Mouse (Mus musculus): Measurements from ENCODE around the gene Hcn2. TPM values are rescaled to one million over a fixed set of nuclear protein-coding genes. Genes with fewer than 3 reads are reported as not detected.

Hcn2 gene
- polyA plus RNA-seq, 1 experiment from 2014 or later: 0.23 TPM

- Histone ChIP-seq H3K4me2 (replicated peaks) (peak overlapping the region; percentile 99), H3K9ac (no peak overlapping the region; the same call in 1 of the 2 replicates), H3K4me3 (replicated peaks) (peak overlapping the region; percentile 68), H3K4me1 (replicated peaks) (peaks cover 14% of the 10 kb centered on the region), H3K27ac (no peak overlapping the region), H3K27me3 (replicated peaks) (peaks cover 39% of the 10 kb centered on the region), H3K36me3 (no peaks in the 10 kb centered on the region), H3K9me3 (no peaks in the 10 kb centered on the region)
- 0 out of 2 replicates have a peak, but pooled peaks have one; percentile 10 for ATAC-seq
- WGBS: 8% methylated on average over 43 of the region's 43 CpGs
Measured at GRCm38 (mm10) chr10:79717640-79718357, 1.4 kb downstream of the Hcn2 start.

GRCm38 (mm10) chr10:79721089-79721488, 4.7 kb downstream of the Hcn2 start:
- H3K27ac ChIP-seq: no peak overlapping the region
- no peak overlapping the region for H3K4me2 ChIP-seq (replicated peaks)
- ATAC-seq: no peak
- H3K4me3 ChIP-seq (replicated peaks): no peak overlapping the region
- H3K4me1 ChIP-seq (replicated peaks): peaks cover 14% of the 10 kb centered on the region
- H3K9me3 ChIP-seq: no peaks in the 10 kb centered on the region
- peaks cover 24% of the 10 kb centered on the region for H3K27me3 ChIP-seq (replicated peaks)
- no peak overlapping the region for H3K9ac ChIP-seq
- WGBS: 66% methylated on average over 5 of the region's 5 CpGs
- no peaks in the 10 kb centered on the region for H3K36me3 ChIP-seq

- H3K27ac ChIP-seq: no peak overlapping the region
- no peak for ATAC-seq
- H3K4me1 ChIP-seq (replicated peaks): no peaks in the 10 kb centered on the region
- H3K9ac ChIP-seq: no peak overlapping the region
- no peaks in the 10 kb centered on the region for H3K36me3 ChIP-seq
- H3K4me3 ChIP-seq (replicated peaks): no peak overlapping the region
- no peak overlapping the region for H3K4me2 ChIP-seq (replicated peaks)
- no peaks in the 10 kb centered on the region for H3K9me3 ChIP-seq
- 69% methylated on average over 6 of the region's 6 CpGs for WGBS
- peaks cover 5% of the 10 kb centered on the region; the same call in 1 of the 2 replicates for H3K27me3 ChIP-seq (replicated peaks)
Measured at GRCm38 (mm10) chr10:79723047-79723446, 6.6 kb downstream of the Hcn2 start.

- ATAC-seq: no peak
- Histone ChIP-seq H3K4me3 (replicated peaks) (no peak overlapping the region), H3K9ac (no peak overlapping the region), H3K27me3 (replicated peaks) (no peaks in the 10 kb centered on the region), H3K4me1 (replicated peaks) (no peaks in the 10 kb centered on the region), H3K9me3 (no peaks in the 10 kb centered on the region), H3K4me2 (replicated peaks) (no peak overlapping the region), H3K27ac (no peak overlapping the region), H3K36me3 (no peaks in the 10 kb centered on the region)
- WGBS: 78% methylated on average over 7 of the region's 7 CpGs
Measured at GRCm38 (mm10) chr10:79723692-79724091, 7.3 kb downstream of the Hcn2 start.

- H3K27me3 ChIP-seq (replicated peaks): no peaks in the 10 kb centered on the region
- WGBS: 43% methylated on average over 11 of the region's 11 CpGs
- H3K4me1 ChIP-seq (replicated peaks): no peaks in the 10 kb centered on the region
- ATAC-seq: peak; percentile 52; the same call in 1 of the 2 replicates
- H3K4me2 ChIP-seq (replicated peaks): no peak overlapping the region
- no peak overlapping the region for H3K4me3 ChIP-seq (replicated peaks)
- H3K36me3 ChIP-seq: no peaks in the 10 kb centered on the region
- H3K9me3 ChIP-seq: no peaks in the 10 kb centered on the region
- H3K27ac ChIP-seq: no peak overlapping the region
- no peak overlapping the region for H3K9ac ChIP-seq
Measured at GRCm38 (mm10) chr10:79726090-79726489, 9.7 kb downstream of the Hcn2 start.

- 73% methylated on average over 28 of the region's 28 CpGs for WGBS
- Histone ChIP-seq H3K36me3 (peaks cover 3% of the 10 kb centered on the region; the same call in 1 of the 2 replicates), H3K9ac (no peak overlapping the region), H3K4me3 (replicated peaks) (no peak overlapping the region), H3K27me3 (replicated peaks) (no peaks in the 10 kb centered on the region), H3K27ac (no peak overlapping the region), H3K4me2 (replicated peaks) (no peak overlapping the region), H3K4me1 (replicated peaks) (no peaks in the 10 kb centered on the region), H3K9me3 (no peaks in the 10 kb centered on the region)
- no peak for ATAC-seq
Measured at GRCm38 (mm10) chr10:79728323-79729249, 12.2 kb downstream of the Hcn2 start.

GRCm38 (mm10) chr10:79729357-79729965, 13.0 kb downstream of the Hcn2 start:
- no peak for ATAC-seq

GRCm38 (mm10) chr10:79732500-79732899, 16.1 kb downstream of the Hcn2 start:
- Histone ChIP-seq H3K4me3 (replicated peaks) (no peak overlapping the region), H3K9me3 (no peaks in the 10 kb centered on the region; the same call in 1 of the 2 replicates), H3K4me2 (replicated peaks) (no peak overlapping the region), H3K9ac (no peak overlapping the region), H3K4me1 (replicated peaks) (no peaks in the 10 kb centered on the region), H3K36me3 (peaks cover 39% of the 10 kb centered on the region), H3K27me3 (replicated peaks) (no peaks in the 10 kb centered on the region; the same call in 1 of the 2 replicates), H3K27ac (no peak overlapping the region)
- WGBS: 90% methylated on average over 1 of the region's 1 CpGs
- no peak for ATAC-seq

More at GRCm38 (mm10) chr10:79729357-79729965, 13.0 kb downstream of the Hcn2 start:
- Histone ChIP-seq H3K4me2 (replicated peaks) (no peak overlapping the region), H3K9me3 (no peaks in the 10 kb centered on the region), H3K4me1 (replicated peaks) (no peaks in the 10 kb centered on the region), H3K4me3 (replicated peaks) (no peak overlapping the region), H3K36me3 (peaks cover 9% of the 10 kb centered on the region; the same call in 1 of the 2 replicates), H3K27ac (no peak overlapping the region), H3K27me3 (replicated peaks) (no peaks in the 10 kb centered on the region), H3K9ac (no peak overlapping the region)
- WGBS: 70% methylated on average over 13 of the region's 13 CpGs

- no peak overlapping the region for H3K27ac ChIP-seq
- no peaks in the 10 kb centered on the region; the same call in 1 of the 2 replicates for H3K27me3 ChIP-seq (replicated peaks)
- H3K4me2 ChIP-seq (replicated peaks): no peak overlapping the region
- H3K4me1 ChIP-seq (replicated peaks): no peaks in the 10 kb centered on the region
- no peak for ATAC-seq
- WGBS: 95% methylated on average over 15 of the region's 15 CpGs
- H3K9me3 ChIP-seq: peaks cover 4% of the 10 kb centered on the region
- no peak overlapping the region for H3K4me3 ChIP-seq (replicated peaks)
- no peak overlapping the region for H3K9ac ChIP-seq
- H3K36me3 ChIP-seq: peaks cover 53% of the 10 kb centered on the region
Measured at GRCm38 (mm10) chr10:79733847-79734246, 17.4 kb downstream of the Hcn2 start.

- Histone ChIP-seq H3K9ac (no peak overlapping the region), H3K9me3 (peaks cover 15% of the 10 kb centered on the region), H3K4me1 (replicated peaks) (no peaks in the 10 kb centered on the region), H3K4me3 (replicated peaks) (no peak overlapping the region), H3K27me3 (replicated peaks) (no peaks in the 10 kb centered on the region; the same call in 1 of the 2 replicates), H3K36me3 (peaks cover 68% of the 10 kb centered on the region), H3K27ac (no peak overlapping the region), H3K4me2 (replicated peaks) (peak overlapping the region; percentile 31)
- ATAC-seq: peak; percentile 15; the same call in 1 of the 2 replicates
- 32% methylated on average over 41 of the region's 52 CpGs for WGBS
Measured at GRCm38 (mm10) chr10:79735361-79735760, 18.9 kb downstream of the Hcn2 start.

GRCm38 (mm10) chr10:79736706-79737105, 20.3 kb downstream of the Hcn2 start:
- peaks cover 22% of the 10 kb centered on the region for H3K9me3 ChIP-seq
- H3K4me1 ChIP-seq (replicated peaks): no peaks in the 10 kb centered on the region
- no peak overlapping the region for H3K27ac ChIP-seq
- no peak for ATAC-seq
- 88% methylated on average over 14 of the region's 14 CpGs for WGBS
- H3K4me2 ChIP-seq (replicated peaks): no peak overlapping the region
- peaks cover 81% of the 10 kb centered on the region for H3K36me3 ChIP-seq
- no peak overlapping the region for H3K4me3 ChIP-seq (replicated peaks)
- H3K9ac ChIP-seq: no peak overlapping the region
- no peaks in the 10 kb centered on the region; the same call in 1 of the 2 replicates for H3K27me3 ChIP-seq (replicated peaks)

- ATAC-seq: no peak
- Histone ChIP-seq H3K9ac (no peak overlapping the region), H3K4me3 (replicated peaks) (no peak overlapping the region), H3K4me2 (replicated peaks) (no peak overlapping the region), H3K27ac (no peak overlapping the region), H3K36me3 (peaks cover 93% of the 10 kb centered on the region), H3K4me1 (replicated peaks) (no peaks in the 10 kb centered on the region), H3K27me3 (replicated peaks) (no peaks in the 10 kb centered on the region; the same call in 1 of the 2 replicates), H3K9me3 (peaks cover 22% of the 10 kb centered on the region)
- WGBS: 93% methylated on average over 10 of the region's 10 CpGs
Measured at GRCm38 (mm10) chr10:79738259-79738658, 21.8 kb downstream of the Hcn2 start.

Measured in intestine, embryonic 15.5 days (tissue).